In the genomic region with DNA sequence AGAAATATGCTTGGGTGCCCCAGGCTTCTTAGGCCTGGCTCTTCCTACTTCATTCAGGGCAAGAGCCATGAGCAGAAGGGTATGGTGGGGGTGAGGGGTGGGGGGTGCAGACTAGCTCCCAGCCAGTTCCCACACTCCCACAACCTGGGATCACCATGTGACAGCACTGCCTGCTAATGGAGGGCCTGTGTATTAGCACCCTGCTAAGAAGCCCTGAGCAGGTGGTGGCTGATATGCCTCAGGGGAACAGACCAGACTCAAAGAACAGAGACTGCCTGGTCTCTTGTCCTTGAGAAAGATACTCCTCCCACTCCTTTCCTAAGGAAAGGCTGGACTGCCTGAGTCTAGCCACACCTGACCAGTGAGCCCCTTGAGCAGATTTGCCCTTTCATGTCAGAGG, we compare ENCODE assay signal across 11 mouse cellular contexts. TPM values are rescaled to one million over a fixed set of nuclear protein-coding genes. Genes with fewer than 3 reads are reported as not detected.
A peak's percentile ranks its signal among the peaks of the same experiment; 100 is the strongest.
DNase-seq lines count a peak whose midpoint lies in the region; ATAC-seq and TF ChIP-seq lines count a peak whose summit lies in the region.
"Had no signal": no experiment of that assay in that cellular context is flagged by ENCODE, and none has a peak within 500 bp of the region (broad histone marks: within the 10 kb centered on the region; RNA-seq: fewer than 3 reads in every experiment).

No protein-coding gene starts in this region.

- H3K4me1 ChIP-seq in heart, embryonic 10.5 days: peaks cover 81% of the 10 kb centered on the region
- H3K4me1 ChIP-seq in liver, embryonic 14.5 days (replicated peaks; ENCODE audit: control insufficient read depth in 2 of 2, insufficient read depth in 2 of 2, low read length in 1 of 2): peaks cover 0 to 12% of the 10 kb centered on the region in 2 experiments; a peak in 2 of 4 replicates
- H3K4me1 ChIP-seq in liver, embryonic 12.5 days: peaks cover 54% of the 10 kb centered on the region
- peaks cover 48% of the 10 kb centered on the region for H3K4me1 ChIP-seq in embryonic facial prominence, embryonic 10.5 days
- H3K4me1 ChIP-seq in liver, postnatal 0 days (ENCODE audit: insufficient read depth): peaks cover 7% of the 10 kb centered on the region; the same call in 1 of the 2 replicates

- no peaks in the 10 kb centered on the region for H3K27me3 ChIP-seq in heart, embryonic 10.5 days (ENCODE audit: insufficient read depth, poor library complexity, severe bottlenecking)
- no peaks in the 10 kb centered on the region for H3K27me3 ChIP-seq in liver, embryonic 14.5 days (ENCODE audit: control insufficient read depth, insufficient read depth, low read length)
- no peaks in the 10 kb centered on the region for H3K27me3 ChIP-seq in liver, embryonic 12.5 days (replicated peaks)
- H3K27me3 ChIP-seq in embryonic facial prominence, embryonic 10.5 days (replicated peaks; ENCODE audit: low read depth, poor library complexity, severe bottlenecking): no peaks in the 10 kb centered on the region
- no peaks in the 10 kb centered on the region for H3K27me3 ChIP-seq in liver, postnatal 0 days (ENCODE audit: insufficient read depth, low read length)
- H3K27me3 ChIP-seq: megakaryocyte, embryonic 14.5 days had no signal

- TF ChIP-seq EP300 in liver, embryonic 14.5 days (IDR thresholded peaks at IDR 0.05; ENCODE audit: low read depth): no peak
- no peak for TF ChIP-seq EP300 in liver, postnatal 0 days (IDR thresholded peaks at IDR 0.05; ENCODE audit: low read depth)

- H3K9me3 ChIP-seq in heart, embryonic 10.5 days: no peaks in the 10 kb centered on the region
- H3K9me3 ChIP-seq in liver, embryonic 14.5 days (ENCODE audit: control insufficient read depth, low read length): no peaks in the 10 kb centered on the region
- no peaks in the 10 kb centered on the region for H3K9me3 ChIP-seq in liver, embryonic 12.5 days (replicated peaks)
- no peaks in the 10 kb centered on the region for H3K9me3 ChIP-seq in embryonic facial prominence, embryonic 10.5 days
- no peaks in the 10 kb centered on the region for H3K9me3 ChIP-seq in liver, postnatal 0 days (ENCODE audit: low read length)
- H3K9me3 ChIP-seq: megakaryocyte, embryonic 14.5 days had no signal

- no peak for DNase-seq in heart, embryonic 10.5 days (ENCODE audit: low spot score)
- no peak for DNase-seq in heart, postnatal 25 days (ENCODE audit: low spot score)
- DNase-seq in liver, embryonic 14.5 days (ENCODE audit: low read depth in 3 of 3, low spot score in 3 of 3): no peak
- no peak for DNase-seq in embryonic facial prominence, embryonic 10.5 days (ENCODE audit: low spot score)
- no peak for DNase-seq in liver, postnatal 0 days
- no peak for DNase-seq in cerebellum, postnatal 10 days
- DNase-seq: kidney, adult 8-10 months had no signal

- ATAC-seq in liver, embryonic 14.5 days (ENCODE audit: insufficient read depth): no peak
- ATAC-seq in liver, embryonic 12.5 days: no peak
- ATAC-seq in liver, postnatal 0 days: no peak
- no peak for ATAC-seq in monocyte, adult 5-6 weeks (replicated peaks; ENCODE audit: insufficient number of reproducible peaks, low FRiP score, low TSS enrichment, poor library complexity, severe bottlenecking)

- H3K36me3 ChIP-seq in heart, embryonic 10.5 days: peaks cover 3% of the 10 kb centered on the region; the same call in 1 of the 2 replicates
- H3K36me3 ChIP-seq in liver, embryonic 14.5 days (replicated peaks; ENCODE audit: control insufficient read depth, insufficient read depth, low read depth): no peaks in the 10 kb centered on the region
- H3K36me3 ChIP-seq in liver, embryonic 12.5 days: peaks cover 6% of the 10 kb centered on the region; the same call in 1 of the 2 replicates
- H3K36me3 ChIP-seq in embryonic facial prominence, embryonic 10.5 days (replicated peaks): peaks cover 18% of the 10 kb centered on the region
- H3K36me3 ChIP-seq in liver, postnatal 0 days (replicated peaks; ENCODE audit: insufficient read depth, low read length): no peaks in the 10 kb centered on the region

- intact Hi-C loops in heart, postnatal 25 days (cut with DNase I): no loop called here

- H3K4me2 ChIP-seq in liver, embryonic 14.5 days (ENCODE audit: low read depth): no peak overlapping the region
- no peak overlapping the region for H3K4me2 ChIP-seq in liver, embryonic 12.5 days
- no peak overlapping the region for H3K4me2 ChIP-seq in liver, postnatal 0 days (ENCODE audit: low read depth, low read length)

- TF ChIP-seq CTCF in liver, embryonic 14.5 days (IDR thresholded peaks at IDR 0.05; ENCODE audit: low read depth): peak; percentile 31; the same call in 1 of the 2 replicates
- TF ChIP-seq CTCF in liver, postnatal 0 days (IDR thresholded peaks at IDR 0.05; ENCODE audit: low read depth): peak; percentile 31

- no peak overlapping the region for H3K4me3 ChIP-seq in heart, embryonic 10.5 days
- H3K4me3 ChIP-seq in liver, embryonic 14.5 days (ENCODE audit: insufficient read depth in 1 of 2, low read depth in 2 of 2, low read length in 2 of 2): no peak overlapping the region
- H3K4me3 ChIP-seq in liver, embryonic 12.5 days: no peak overlapping the region
- peak overlapping the region; percentile 21; the same call in 1 of the 2 replicates for H3K4me3 ChIP-seq in embryonic facial prominence, embryonic 10.5 days
- H3K4me3 ChIP-seq in liver, postnatal 0 days (ENCODE audit: low read depth, low read length): no peak overlapping the region
- H3K4me3 ChIP-seq: left cerebral cortex, adult 2 months; megakaryocyte, embryonic 14.5 days had no signal

- peak overlapping the region; percentile 80 for H3K27ac ChIP-seq in heart, embryonic 10.5 days
- no peak overlapping the region for H3K27ac ChIP-seq in liver, embryonic 14.5 days
- H3K27ac ChIP-seq in liver, embryonic 12.5 days: no peak overlapping the region
- H3K27ac ChIP-seq in embryonic facial prominence, embryonic 10.5 days (replicated peaks): peak overlapping the region; percentile 58
- H3K27ac ChIP-seq in liver, postnatal 0 days (ENCODE audit: low read depth): no peak overlapping the region
- H3K27ac ChIP-seq: left cerebral cortex, adult 2 months had no signal

- no peak overlapping the region for H3K9ac ChIP-seq in liver, embryonic 14.5 days (replicated peaks)
- H3K9ac ChIP-seq in liver, embryonic 12.5 days: no peak overlapping the region
- no peak overlapping the region for H3K9ac ChIP-seq in liver, postnatal 0 days (replicated peaks)

RNA-seq across cellular contexts. Expression of gene Rai1, which starts 22.2 kb away (rescaled TPM):
- polyA plus RNA-seq in heart, embryonic 10.5 days (2016; fragmentation: Nextera tagmentation; extraction: Ambion mirVana): 21.2 and 32.5 TPM in 2 replicates
- 10 to 100 TPM; 23.4 to 24.4 TPM for total RNA-seq in heart, postnatal 25 days (2021)
- polyA plus RNA-seq in liver, embryonic 14.5 days (2012; rRNA removed): 7.2 and 7.8 TPM in 2 replicates
- polyA plus RNA-seq in liver, embryonic 14.5 days (2014; fragmentation: Nextera tagmentation; extraction: Ambion mirVana): 4.5 and 5.3 TPM in 2 replicates
- polyA plus RNA-seq in liver, embryonic 12.5 days (2016; fragmentation: Nextera tagmentation; extraction: Ambion mirVana): 11.3 and 11.6 TPM in 2 replicates
- polyA plus RNA-seq in embryonic facial prominence, embryonic 10.5 days (2016; fragmentation: Nextera tagmentation; extraction: Ambion mirVana): 31.0 and 33.8 TPM in 2 replicates
- polyA plus RNA-seq in liver, postnatal 0 days (2015; fragmentation: Nextera tagmentation; extraction: Ambion mirVana): 3.8 and 4.4 TPM in 2 replicates
- 4.6 to 18.1 TPM (median 10.3 TPM) in 3 replicates for total RNA-seq in monocyte, adult 5-6 weeks (2017)

Comparison
In these comparisons a context has a peak if more than half of its experiments do, and no peak if none do; other contexts are left out.
1. H3K27ac ChIP-seq: peak in heart, embryonic 10.5 days (single experiment) and embryonic facial prominence, embryonic 10.5 days (single experiment); none in liver, embryonic 14.5 days (single experiment), liver, embryonic 12.5 days (single experiment) and liver, postnatal 0 days (single experiment).